Mouse (Mus musculus): Measurements from ENCODE around the gene Dnajc3.
"Not testable (repeated sequence)": the region's sequence is repeated elsewhere in the genome, so short reads cannot be mapped to it uniquely, and the experiment has no call there.

The Dnajc3 gene

GRCm38 (mm10) chr14:118982429-118983045 lies 44.8 kb downstream of the Dnajc3 start:
- DNase-seq (ENCODE audit: low read depth, low spot score): not testable (repeated sequence)

GRCm38 (mm10) chr14:118983396-118983795 lies 45.6 kb downstream of the Dnajc3 start:
- DNase-seq (ENCODE audit: low read depth, low spot score): no peak

GRCm38 (mm10) chr14:118984161-118984560 lies 46.4 kb downstream of the Dnajc3 start:
- DNase-seq (ENCODE audit: low read depth, low spot score): no peak

GRCm38 (mm10) chr14:118986653-118987522 lies 49.1 kb downstream of the Dnajc3 start:
- peak; percentile 26 for DNase-seq (ENCODE audit: low read depth, low spot score)

DNA sequence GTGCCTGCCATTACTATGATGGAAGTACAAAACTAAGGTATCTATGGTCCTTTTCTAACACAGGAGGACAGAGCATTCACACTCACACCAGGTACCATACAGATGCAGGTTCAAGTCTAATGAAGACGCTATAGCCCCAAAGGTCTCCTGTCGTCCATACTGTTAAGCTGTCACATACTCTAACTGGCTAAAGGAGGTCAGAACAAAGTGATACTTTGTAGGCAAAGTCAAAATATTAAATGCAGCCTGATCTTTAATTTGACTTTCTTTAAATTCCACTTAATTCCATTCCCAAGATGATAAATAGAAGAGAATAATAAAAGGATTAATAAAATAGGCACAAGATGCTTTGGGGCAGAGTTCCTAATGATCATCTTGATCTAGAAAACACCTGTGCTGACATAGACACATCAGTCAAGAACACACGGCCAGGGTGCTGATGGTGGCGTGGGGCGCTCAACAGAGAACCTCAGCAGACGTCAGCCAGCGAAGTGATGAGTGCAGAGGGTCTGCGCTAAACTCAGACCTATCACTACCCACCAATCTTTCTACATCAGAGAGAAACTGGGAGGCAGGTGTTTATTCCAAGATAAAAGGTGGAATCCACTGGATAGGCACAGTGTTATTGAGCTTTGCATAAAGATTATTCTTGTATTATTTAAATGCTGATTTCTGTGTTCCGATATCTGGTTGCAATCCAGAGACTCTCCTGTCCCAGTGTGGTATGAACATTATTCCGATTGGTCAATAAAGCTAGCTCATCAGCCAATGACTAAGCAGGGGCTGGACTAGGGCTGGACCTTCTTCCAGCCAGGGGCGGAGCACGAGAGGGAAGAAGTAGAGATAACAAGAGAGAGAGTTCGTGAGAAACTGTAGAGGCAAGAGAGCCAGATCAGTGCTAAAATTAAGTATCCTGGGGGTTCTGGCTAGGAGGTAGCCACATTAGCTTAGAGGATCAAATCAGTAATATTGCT lies 50.0 kb downstream of the Dnajc3 start:
- no peak for DNase-seq (ENCODE audit: low read depth, low spot score)

DNA sequence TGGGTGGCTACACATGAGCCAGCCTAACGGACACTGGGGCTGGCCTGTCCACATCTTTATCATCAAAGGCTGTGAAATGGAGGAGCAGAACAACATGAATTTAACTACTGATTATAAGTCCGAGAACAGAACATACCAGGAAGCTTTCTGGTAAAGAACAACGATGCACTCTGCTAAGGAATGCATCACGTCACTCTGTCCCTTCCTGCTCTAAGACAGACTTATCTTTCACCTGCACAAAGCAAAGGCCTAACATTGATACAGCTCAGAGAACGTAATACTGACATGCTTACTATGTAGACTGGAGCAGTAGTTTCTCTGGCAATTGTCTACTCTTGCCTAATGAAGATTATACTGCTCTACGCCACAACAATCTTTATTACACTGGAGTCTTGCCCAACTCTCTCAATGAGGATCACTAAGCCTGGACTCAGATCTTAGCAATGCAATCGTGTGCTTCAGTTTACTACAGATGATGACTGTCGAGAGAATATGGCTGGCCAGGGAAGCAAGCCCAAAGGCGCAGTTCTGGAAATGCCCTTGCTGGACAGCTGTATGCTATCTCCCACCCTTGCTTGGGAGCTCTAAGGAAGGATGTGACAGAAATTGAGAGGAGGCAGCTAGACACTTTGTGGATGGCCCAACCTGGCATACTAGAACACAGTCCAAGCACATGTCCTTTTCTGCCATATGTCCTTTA lies 57.6 kb downstream of the Dnajc3 start:
- no peak for DNase-seq (ENCODE audit: low read depth, low spot score)

DNA sequence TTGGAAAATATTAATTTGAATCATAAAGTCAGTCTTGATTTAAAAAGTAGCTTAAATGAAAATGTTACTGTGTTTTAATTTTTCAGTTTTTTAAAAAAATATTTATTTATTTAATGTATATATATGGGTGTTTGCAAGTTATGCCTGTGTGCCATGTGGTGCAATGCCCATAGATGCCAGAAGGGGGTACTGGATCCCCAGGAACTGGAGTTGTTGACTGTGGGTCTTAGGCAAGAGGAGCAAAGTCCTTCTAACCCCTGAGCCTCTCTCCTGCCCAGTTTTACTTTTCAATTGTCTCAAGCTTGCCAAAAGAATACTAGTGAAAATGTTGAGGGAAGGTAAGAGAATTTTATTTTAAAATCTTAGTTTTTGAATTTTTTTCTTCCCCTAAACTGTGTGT lies 65.5 kb downstream of the Dnajc3 start:
- DNase-seq (ENCODE audit: low read depth, low spot score): no peak

DNA sequence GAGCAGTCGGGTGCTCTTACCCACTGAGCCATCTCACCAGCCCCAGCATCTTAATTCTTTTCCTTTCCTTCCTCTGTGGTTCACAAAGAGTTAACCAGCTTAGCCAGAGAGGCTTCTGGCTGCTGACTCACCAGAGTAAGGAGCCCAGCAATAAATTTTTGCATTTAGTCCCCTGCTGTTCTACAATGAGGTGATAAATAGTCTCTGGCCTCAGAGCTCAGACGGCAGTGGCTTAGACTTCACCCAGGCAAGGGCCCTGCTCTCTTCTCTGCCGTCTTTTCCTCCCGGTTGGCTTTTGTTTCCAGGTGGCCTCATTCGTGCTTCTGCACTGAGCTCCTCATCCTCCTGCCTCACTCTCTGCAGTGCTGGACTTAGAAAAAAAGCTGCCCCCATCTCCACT lies 68.1 kb downstream of the Dnajc3 start:
- no peak for DNase-seq (ENCODE audit: low read depth, low spot score)

GRCm38 (mm10) chr14:119006441-119007102 lies 68.8 kb downstream of the Dnajc3 start:
- peak; percentile 16 for DNase-seq (ENCODE audit: low read depth, low spot score)

- peak; percentile 98 for DNase-seq (ENCODE audit: low read depth, low spot score)
Observed at GRCm38 (mm10) chr14:119007103-119007951, 69.6 kb downstream of the Dnajc3 start.

DNA sequence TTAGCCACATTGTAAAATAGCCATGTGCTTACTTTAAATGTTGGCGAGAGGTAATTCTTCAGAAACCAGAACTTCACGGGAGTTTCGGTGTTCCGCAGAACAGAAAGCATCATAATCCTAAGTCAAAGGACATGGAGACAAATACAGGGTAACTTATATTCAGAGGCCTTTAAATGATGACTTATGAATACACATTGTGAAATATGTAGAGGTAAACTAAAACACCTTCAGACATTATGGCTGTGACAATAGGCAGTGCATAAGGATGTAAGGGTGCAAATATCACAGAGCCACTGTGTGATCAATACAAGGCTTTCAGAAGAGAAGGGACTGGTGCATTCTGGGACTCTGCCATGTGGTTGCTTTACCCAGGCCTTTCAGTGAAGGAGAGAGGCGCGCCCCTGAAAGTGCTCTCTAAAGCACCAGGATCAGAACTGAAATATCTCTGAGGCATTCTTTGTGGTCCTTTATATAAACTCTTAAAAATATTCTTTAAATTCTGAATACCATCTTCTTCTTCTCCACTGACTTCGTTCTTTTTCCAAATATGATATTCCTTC lies 70.3 kb downstream of the Dnajc3 start:
- no peak for DNase-seq (ENCODE audit: low read depth, low spot score)

DNA sequence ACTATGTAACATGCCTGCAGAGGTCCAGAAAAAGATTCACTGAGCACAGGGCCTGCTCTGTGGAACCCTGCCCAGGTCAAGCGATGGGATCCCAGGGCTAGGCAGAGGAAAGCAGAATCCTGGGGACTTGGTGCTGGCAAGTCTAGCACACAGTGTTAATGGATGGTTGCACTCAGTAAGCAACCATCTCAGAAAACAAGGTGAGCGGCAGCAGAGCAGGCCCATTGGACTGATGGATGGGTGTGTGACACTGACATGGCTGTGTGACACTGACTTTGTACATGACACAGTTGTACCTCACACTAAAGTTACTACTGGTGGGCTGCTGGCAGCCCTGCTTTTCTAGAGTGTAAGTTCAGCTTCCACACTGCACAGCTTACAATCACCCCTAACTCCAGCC lies 71.8 kb downstream of the Dnajc3 start:
- no peak for DNase-seq (ENCODE audit: low read depth, low spot score)

DNA sequence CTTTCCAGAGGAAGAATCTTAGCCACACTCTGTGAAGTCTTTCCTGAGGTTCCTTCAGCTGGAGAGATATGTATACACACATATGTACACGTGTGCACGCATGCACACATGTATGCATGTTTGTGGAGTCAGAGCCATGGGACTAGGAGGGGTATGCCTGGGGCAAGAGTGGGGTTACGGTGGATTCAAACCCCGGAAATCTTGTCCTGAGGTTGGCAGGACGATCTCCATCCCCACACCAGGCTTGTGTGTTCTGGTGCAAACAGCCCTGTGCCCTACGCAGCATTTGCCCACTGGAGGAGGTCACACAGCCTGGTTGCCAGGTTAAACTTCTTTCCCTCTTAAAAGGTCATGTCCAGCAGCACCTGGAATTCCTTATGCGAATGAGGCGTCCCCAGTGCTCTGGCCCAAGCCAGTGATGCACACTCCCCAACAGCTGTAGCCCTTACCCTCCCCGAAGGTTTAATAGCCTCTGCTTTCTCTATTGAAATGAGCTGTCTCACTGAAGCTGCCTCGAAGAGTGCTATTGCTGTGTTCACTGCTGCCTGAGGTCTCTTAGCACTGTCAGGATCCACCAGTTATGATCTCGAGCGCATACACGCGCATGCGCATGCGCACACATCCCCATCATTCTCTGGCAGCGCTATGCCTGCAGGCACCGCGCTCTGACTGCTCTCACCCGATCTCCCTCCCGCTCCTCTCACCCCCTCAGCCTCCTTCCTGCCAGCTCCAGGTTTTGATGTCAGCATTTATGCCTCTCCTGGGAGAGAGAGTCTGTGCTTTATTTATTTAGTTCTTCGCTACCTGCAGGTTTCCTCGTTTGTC lies 75.0 kb downstream of the Dnajc3 start:
- peak; percentile 46 for DNase-seq (ENCODE audit: low read depth, low spot score)

GRCm38 (mm10) chr14:119013549-119013948 lies 75.8 kb downstream of the Dnajc3 start:
- no peak for DNase-seq (ENCODE audit: low read depth, low spot score)

DNA sequence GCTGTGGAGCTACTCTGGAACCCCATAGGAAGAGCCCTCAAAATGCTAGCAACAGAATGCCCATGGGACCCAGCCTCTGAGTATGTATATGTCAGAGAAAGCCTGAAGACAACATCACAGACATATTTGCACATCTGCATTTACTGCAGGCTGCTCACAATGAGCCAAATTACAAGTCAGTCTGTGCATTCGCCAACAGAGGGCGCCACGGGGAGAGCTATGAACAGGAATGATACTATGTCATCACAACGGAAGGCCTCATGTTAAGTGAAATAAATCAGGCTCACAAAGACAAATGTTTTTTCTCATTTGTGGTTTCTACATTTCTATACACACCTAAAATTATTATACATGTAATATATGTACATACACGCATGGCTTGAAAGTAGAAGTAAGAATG lies 88.1 kb downstream of the Dnajc3 start:
- DNase-seq (ENCODE audit: low read depth, low spot score): no peak

GRCm38 (mm10) chr14:119027130-119027529 lies 89.4 kb downstream of the Dnajc3 start:
- DNase-seq (ENCODE audit: low read depth, low spot score): no peak

DNA sequence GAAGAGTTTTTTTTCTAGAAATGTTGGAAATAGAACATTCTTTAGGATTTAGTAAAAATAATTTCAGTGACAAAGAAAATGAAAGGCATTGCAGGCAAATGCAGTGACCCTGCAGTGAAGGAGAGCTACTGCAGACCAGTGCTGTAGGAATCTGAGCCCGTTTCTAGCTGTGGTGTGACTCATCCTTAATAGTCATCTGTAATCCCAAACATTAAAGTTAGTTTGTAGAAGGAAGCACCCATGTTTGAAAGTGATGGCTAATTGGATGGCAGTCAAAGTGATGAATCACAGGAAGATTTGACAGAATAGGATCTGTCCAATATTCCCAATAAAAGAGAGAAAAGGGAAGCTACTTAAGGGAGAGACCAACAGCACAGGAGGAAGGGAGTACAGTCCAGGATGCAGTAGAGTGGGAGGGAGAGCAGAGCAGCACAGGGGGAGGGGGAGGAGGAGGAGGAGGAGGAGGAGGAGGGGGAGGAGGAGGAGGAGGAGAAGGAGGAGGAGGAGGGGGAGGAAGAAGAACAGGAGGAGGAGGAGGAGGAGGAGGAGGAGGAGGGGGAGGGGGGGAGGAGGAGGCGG lies 90.0 kb downstream of the Dnajc3 start:
- no peak for DNase-seq (ENCODE audit: low read depth, low spot score)
